Mouse (Mus musculus) layer of hippocampus, adult 18-20 months (tissue): Measurements from ENCODE around the gene Ptpa. TPM values are rescaled to one million over a fixed set of nuclear protein-coding genes. Genes with fewer than 3 reads are reported as not detected.

ENCODE experiments used
- DNase-seq, 2 experiments: peaks; one replicate each; pipeline ENCODE4 v3.0.0; 2022; ENCODE audit warnings: low spot score in 2 of 2
- microRNA-seq, 2 experiments: library from miRNA; unstranded; fragments of <30 nt; microRNA quantifications; one replicate each; pipeline ENCODE4 v1.2.0; 2021
- total RNA-seq, 2 experiments: library from RNA; stranded (reverse); gene quantifications; 2 replicates each; pipeline ENCODE4 v1.2.3; 2021

Ptpa gene
- total RNA-seq, 2 experiments from 2014 or later: 170 to 176 TPM

GRCm38 (mm10) chr2:30495909-30496861 is 80.3 kb downstream of the Ptpa start:
- peak; percentile 51 to 73 for DNase-seq

Small RNA genes within 50 kb of the gene (microRNA-seq; reads per million reads assigned to microRNA genes)
- 0 reads per million in 2 experiments for gene Gm47292

Other genes with a start within 250 kb of the Ptpa start
- gene Endog, start 244.5 kb upstream of the Ptpa start, total RNA-seq: 10 to 100 TPM; 20.7 to 24.9 TPM
- 10 to 100 TPM; 34.2 to 34.6 TPM for gene Spout1, start 237.6 kb upstream of the Ptpa start, total RNA-seq
- 10 to 100 TPM; 15.2 to 16.1 TPM for gene Kyat1, start 210.2 kb upstream of the Ptpa start, total RNA-seq
- 10 to 100 TPM; 61.5 to 62.8 TPM for gene Lrrc8a, start 178.3 kb upstream of the Ptpa start, total RNA-seq
- gene Gm28035, start 175.5 kb upstream of the Ptpa start, total RNA-seq: 1 to 10 TPM; 8.4 to 9.5 TPM
- gene Phyhd1, start 149.8 kb upstream of the Ptpa start, total RNA-seq: 10 to 100 TPM; 17.7 to 20.1 TPM
- gene Gm28038, start 135.0 kb upstream of the Ptpa start, total RNA-seq: not detected
- 10 to 100 TPM; 19.8 to 22.3 TPM for gene Dolk, start 129.7 kb upstream of the Ptpa start, total RNA-seq
- 10 to 100 TPM; 19.5 to 21.9 TPM for gene Nup188, start 129.6 kb upstream of the Ptpa start, total RNA-seq
- 100 to 1,000 TPM; 274 to 286 TPM for gene Sh3glb2, start 56.7 kb upstream of the Ptpa start, total RNA-seq
- 100 to 1,000 TPM; 105 to 111 TPM for gene Miga2, start 51.8 kb upstream of the Ptpa start, total RNA-seq
- 10 to 100 TPM; 21.9 to 26.3 TPM for gene Dolpp1, start 23.8 kb upstream of the Ptpa start, total RNA-seq
- gene Crat, start 226 bp upstream of the Ptpa start, total RNA-seq: 10 to 100 TPM; 45.9 to 55.6 TPM
- 10 to 100 TPM; 15.2 to 18.0 TPM for gene Ier5l, start 58.2 kb downstream of the Ptpa start, total RNA-seq
- 1 to 10 TPM; 4.5 to 5.3 TPM for gene Cstad, start 179.0 kb downstream of the Ptpa start, total RNA-seq